Mouse (Mus musculus) limb, embryonic 12.5 days (tissue): ENCODE measurements at regions not wholly inside any gene's neighbourhood (a gene's known extent, or its start where the extent isn't known, plus 50 kb on each side); places are given as distances from the start of the nearest gene placed in this dataset.

Experiments
- ATAC-seq: fragments of 200-750 bp; cut with Nextera tagmentation; 2 replicates; pipeline ENCODE4 v1.8.0; 2017; ENCODE audit warnings: low read depth, moderate TSS enrichment; ENCODE audit not compliant: insufficient number of reproducible peaks, insufficient read depth, low FRiP score, low TSS enrichment
- H3K27ac ChIP-seq: fragments of 300-500 bp; sonication (generic); 2 replicates; pipeline ENCODE4 v1.5.1; 2016; ENCODE audit warnings: mild to moderate bottlenecking, moderate library complexity
- H3K27me3 ChIP-seq: fragments of 300-500 bp; sonication (generic); 2 replicates; pipeline ENCODE4 v1.6.1; 2016; ENCODE audit warnings: mild to moderate bottlenecking, moderate library complexity
- H3K36me3 ChIP-seq: fragments of 300-500 bp; sonication (generic); 2 replicates; pipeline ENCODE4 v1.6.1; 2016; ENCODE audit warnings: mild to moderate bottlenecking, moderate library complexity
- H3K4me1 ChIP-seq: fragments of 300-500 bp; sonication (generic); replicated peaks from 2 replicates; pipeline ENCODE4 v1.6.1; 2016
- H3K4me2 ChIP-seq: fragments of 300-500 bp; sonication (generic); 2 replicates; pipeline ENCODE4 v1.6.1; 2016; ENCODE audit warnings: mild to moderate bottlenecking, moderate library complexity
- H3K4me3 ChIP-seq: fragments of 300-500 bp; sonication (generic); replicated peaks from 2 replicates; pipeline ENCODE4 v1.5.1; 2016; ENCODE audit warnings: mild to moderate bottlenecking
- H3K9ac ChIP-seq: fragments of 300-500 bp; sonication (generic); replicated peaks from 2 replicates; pipeline ENCODE4 v1.6.1; 2016; ENCODE audit warnings: mild to moderate bottlenecking, moderate library complexity
- H3K9me3 ChIP-seq: fragments of 300-500 bp; sonication (generic); 2 replicates; pipeline ENCODE4 v1.6.1; 2016; ENCODE audit warnings: mild to moderate bottlenecking, moderate library complexity
- WGBS: fragments of 180-500 bp; shearing (Covaris S2); methylation state at CpG from one replicate; pipeline ENCODE4 v1.1.7; 2016; 5-methylcytosine and 5-hydroxymethylcytosine counted together

DNA sequence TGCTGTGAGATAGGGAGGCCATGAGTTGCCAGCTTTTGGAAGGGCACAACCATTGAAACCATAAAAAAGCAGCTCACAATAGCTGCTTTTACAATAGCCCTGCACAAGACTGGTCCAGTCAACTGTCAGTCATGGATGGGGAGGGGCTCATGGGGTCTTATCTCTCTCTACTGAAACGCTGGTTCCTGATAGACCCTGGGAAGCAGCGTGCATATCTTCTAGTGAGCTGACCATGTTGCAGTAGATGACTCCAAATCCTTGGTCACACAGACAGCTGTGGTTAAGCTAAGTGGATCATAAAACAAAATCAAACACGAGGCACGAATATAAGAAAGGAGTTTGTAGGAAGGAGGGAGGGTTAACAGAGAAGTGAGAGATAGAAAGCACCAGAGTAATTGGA, 105.0 kb downstream of the Aldh8a1 start:
- Histone ChIP-seq H3K4me1 (peaks cover 9% of the 10 kb centered on the region), H3K27me3 (no peaks in the 10 kb centered on the region), H3K9me3 (peaks cover 7% of the 10 kb centered on the region; the same call in 1 of the 2 replicates), H3K9ac (no peak overlapping the region), H3K27ac (no peak overlapping the region), H3K4me3 (no peak overlapping the region), H3K4me2 (no peak overlapping the region), H3K36me3 (no peaks in the 10 kb centered on the region)
- ATAC-seq = no peak
- 77% methylated on average over 4 of the region's 4 CpGs for WGBS

DNA sequence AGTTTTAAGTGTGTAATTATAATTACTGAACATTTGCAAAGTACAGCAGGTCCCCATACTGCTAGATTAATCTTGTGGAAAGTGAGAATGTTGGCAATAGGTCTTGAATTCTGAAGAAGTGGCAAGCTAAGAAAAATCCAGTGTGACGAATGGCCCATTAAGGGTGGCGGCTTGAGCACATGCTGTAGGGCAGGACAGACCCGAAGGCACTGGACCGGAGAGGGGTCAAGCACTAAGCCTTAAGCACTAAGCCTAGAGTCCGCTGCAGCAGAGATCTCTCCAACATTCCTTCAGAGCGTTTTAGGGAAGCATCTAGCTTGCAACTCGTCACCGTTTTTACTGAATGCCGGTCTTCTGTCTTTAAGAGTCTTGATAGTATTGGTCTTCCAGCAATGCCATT, 105.6 kb downstream of the Aldh8a1 start:
- H3K4me2 ChIP-seq = no peak overlapping the region
- no peaks in the 10 kb centered on the region for H3K27me3 ChIP-seq
- no peak overlapping the region for H3K27ac ChIP-seq
- no peak overlapping the region for H3K9ac ChIP-seq
- H3K4me3 ChIP-seq = no peak overlapping the region
- WGBS = 85% methylated on average over 9 of the region's 9 CpGs
- H3K4me1 ChIP-seq = peaks cover 9% of the 10 kb centered on the region
- no peak for ATAC-seq
- H3K9me3 ChIP-seq = peaks cover 7% of the 10 kb centered on the region; the same call in 1 of the 2 replicates
- H3K36me3 ChIP-seq = no peaks in the 10 kb centered on the region

DNA sequence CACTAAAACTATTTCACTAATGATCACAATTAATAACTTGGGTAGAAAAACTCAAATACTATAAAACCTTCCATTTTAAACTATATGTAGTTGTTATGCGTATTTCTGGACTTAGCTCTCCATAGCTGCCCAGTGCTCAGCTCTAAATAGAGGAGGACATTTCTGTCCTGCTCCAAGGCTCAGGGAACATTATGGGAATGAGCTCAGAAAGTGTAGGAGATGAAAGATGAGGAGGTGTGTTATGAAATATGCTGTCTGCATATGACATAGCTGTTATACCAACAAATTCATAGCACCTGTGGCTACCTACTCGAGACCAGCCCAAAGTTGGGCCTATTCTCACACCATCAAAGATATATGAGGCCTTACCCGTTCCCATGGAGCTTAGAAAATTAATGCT, 106.3 kb downstream of the Aldh8a1 start:
- H3K9me3 ChIP-seq = peaks cover 7% of the 10 kb centered on the region; the same call in 1 of the 2 replicates
- no peak overlapping the region for H3K4me2 ChIP-seq
- 85% methylated on average over 3 of the region's 3 CpGs for WGBS

DNA sequence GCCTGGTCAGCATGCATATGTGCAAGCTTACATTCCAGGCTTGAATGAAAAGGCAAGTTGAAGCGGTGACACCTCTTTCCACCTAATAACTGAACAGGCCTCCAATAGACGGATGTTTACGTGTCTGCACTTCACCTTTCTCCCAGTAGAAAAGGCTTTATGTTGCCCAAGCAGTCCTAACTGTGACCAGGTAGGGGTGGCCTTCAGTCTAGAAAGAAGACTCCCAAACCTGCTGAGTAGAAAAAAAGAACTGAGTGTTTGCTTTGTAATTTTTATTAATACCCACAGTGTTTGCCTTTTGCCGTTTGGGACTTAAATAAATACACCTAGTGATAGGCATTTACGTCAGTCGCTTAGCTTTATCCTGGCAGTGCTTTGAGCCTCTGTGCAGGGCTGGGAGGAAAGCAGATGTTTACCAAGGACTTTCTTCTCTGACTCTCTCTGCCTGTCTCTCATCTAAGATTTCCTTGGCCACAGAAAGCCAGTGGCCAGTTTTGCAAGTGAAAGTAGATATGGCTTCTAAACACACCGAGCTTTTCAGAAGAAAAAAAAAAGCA, 104.5 kb upstream of the 1700020N01Rik start:
- Histone ChIP-seq H3K36me3 (no peaks in the 10 kb centered on the region), H3K27me3 (no peaks in the 10 kb centered on the region), H3K4me1 (peaks cover 9% of the 10 kb centered on the region), H3K4me3 (no peak overlapping the region), H3K27ac (no peak overlapping the region), H3K4me2 (no peak overlapping the region), H3K9me3 (no peaks in the 10 kb centered on the region), H3K9ac (no peak overlapping the region; the same call in 1 of the 2 replicates)
- WGBS = 78% methylated on average over 7 of the region's 7 CpGs
- ATAC-seq = no peak

More for the DNA sequence above, 106.3 kb downstream of the Aldh8a1 start:
- Histone ChIP-seq H3K27me3 (no peaks in the 10 kb centered on the region), H3K4me3 (no peak overlapping the region), H3K27ac (no peak overlapping the region), H3K4me1 (peaks cover 9% of the 10 kb centered on the region), H3K36me3 (no peaks in the 10 kb centered on the region), H3K9ac (no peak overlapping the region)
- ATAC-seq = no peak

DNA sequence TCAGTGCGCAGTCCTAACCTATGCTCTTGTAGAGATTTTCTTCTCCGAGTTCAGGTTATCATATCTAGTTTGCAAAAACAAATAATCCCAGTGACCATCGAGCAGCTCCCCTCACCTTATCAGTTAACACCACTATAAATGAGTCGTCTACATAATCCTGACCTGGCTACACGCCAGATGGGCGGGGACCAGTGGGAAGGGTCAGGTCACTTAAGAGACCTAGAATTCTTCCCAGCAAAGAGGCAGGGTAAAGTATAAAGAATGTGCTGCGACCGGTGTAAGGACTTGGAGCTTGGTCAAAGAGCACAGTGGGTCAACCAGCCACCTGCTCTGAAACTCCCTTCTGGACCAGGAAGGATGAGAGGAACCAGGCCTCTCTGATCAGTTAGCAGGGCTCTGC, 102.0 kb upstream of the 1700020N01Rik start:
- no peak overlapping the region for H3K4me2 ChIP-seq
- WGBS = 72% methylated on average over 8 of the region's 8 CpGs

DNA sequence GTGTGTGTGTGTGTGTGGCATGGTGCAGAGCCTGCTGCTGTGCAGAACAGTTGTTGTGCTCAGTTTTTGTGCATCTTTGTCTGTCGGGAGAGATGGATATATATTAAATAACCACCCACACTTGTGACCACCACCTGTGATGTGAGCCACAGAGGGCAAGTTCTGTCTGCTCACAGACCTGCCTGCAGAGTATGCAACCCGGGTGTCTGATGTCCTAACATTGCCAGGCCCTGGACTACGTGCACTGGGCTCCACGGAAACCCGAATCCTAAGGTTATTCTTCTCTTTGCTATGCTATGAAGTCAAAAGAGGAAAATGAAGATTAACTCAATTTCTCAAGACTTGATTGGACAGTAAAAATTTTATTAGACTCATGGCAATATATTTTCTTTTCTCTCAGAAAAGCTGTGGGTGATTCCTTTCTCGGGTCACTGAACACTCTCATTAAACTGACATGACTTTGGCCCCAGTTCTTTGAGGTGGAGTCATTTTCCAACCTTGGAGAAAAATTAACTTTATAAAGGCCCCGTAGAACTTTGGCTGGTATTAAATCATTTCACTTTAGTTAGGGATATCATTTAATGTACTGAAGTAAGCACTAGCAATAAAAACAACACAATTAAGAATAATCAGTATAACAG, 100.6 kb upstream of the 1700020N01Rik start:
- Histone ChIP-seq H3K4me3 (no peak overlapping the region), H3K9me3 (no peaks in the 10 kb centered on the region), H3K27ac (no peak overlapping the region), H3K4me1 (no peaks in the 10 kb centered on the region), H3K36me3 (no peaks in the 10 kb centered on the region), H3K4me2 (no peak overlapping the region), H3K27me3 (no peaks in the 10 kb centered on the region), H3K9ac (no peak overlapping the region)
- no peak for ATAC-seq
- WGBS = 55% methylated on average over 7 of the region's 7 CpGs

More for the DNA sequence above, 102.0 kb upstream of the 1700020N01Rik start:
- ATAC-seq = no peak
- H3K9ac ChIP-seq = no peak overlapping the region
- H3K36me3 ChIP-seq = no peaks in the 10 kb centered on the region
- H3K27ac ChIP-seq = no peak overlapping the region
- H3K27me3 ChIP-seq = no peaks in the 10 kb centered on the region
- no peak overlapping the region for H3K4me3 ChIP-seq
- H3K9me3 ChIP-seq = no peaks in the 10 kb centered on the region
- peaks cover 4% of the 10 kb centered on the region for H3K4me1 ChIP-seq

DNA sequence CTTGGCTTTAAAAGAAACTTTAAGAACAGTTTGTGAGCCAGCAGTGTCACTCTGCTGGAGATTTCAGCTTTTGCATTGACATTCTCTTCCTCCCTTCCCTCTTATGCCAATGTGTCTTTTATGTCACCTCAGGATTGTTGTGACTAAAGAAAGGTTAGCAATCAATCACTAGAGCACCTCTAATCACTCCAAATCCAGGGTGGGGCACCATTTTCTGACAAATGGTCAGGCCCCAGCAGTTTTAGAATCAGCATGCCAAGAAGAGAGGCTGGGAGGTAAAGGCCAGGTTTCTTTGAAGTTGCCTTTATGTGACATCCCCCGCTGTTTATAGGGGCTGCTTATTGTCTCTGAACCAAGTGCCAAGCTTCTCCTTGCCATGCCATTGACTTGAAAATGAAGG, 98.4 kb upstream of the 1700020N01Rik start:
- Histone ChIP-seq H3K9me3 (no peaks in the 10 kb centered on the region), H3K4me1 (no peaks in the 10 kb centered on the region), H3K27me3 (no peaks in the 10 kb centered on the region), H3K4me3 (no peak overlapping the region), H3K9ac (no peak overlapping the region), H3K27ac (no peak overlapping the region), H3K4me2 (no peak overlapping the region), H3K36me3 (no peaks in the 10 kb centered on the region)
- WGBS = 10% methylated on average over 1 of the region's 1 CpGs
- ATAC-seq = no peak

DNA sequence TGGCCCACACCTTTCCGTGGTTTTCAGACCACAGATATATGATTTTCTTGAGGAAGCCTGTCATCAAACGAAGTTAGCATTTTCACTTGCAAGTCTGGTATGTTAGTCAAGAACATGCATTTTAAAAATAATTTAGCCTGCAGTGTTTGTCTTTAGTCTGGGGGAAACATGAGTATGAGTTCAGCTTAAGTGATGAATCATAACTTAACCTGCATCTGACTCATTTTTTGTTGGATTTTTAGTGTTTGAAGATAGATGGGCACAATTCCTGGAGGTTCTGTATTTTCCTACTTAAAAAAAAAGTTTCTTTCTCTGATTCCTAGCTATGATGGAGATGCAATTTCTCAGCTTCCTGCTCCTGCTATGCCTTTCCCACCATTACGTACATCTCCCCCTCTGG, 95.8 kb upstream of the 1700020N01Rik start:
- no peaks in the 10 kb centered on the region for H3K27me3 ChIP-seq

DNA sequence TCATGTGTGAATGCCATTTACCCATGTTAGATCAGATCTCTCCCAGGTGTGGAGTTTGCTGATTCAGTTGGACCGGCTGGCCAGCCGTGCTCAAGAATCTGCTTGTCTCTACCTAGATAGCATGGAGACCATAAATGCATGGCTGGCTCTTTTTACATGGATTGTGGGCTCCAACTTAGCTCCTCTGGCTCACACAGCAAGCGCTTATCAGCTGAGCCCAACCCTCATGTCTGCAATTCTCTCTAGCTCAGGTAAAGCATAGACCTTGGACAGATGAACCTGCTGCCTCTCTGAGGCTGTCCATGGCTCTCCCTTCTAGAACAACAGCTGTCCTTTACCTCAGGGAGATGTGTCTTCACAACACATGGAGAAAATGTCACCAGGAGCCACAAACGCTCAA, 94.8 kb upstream of the 1700020N01Rik start:
- Histone ChIP-seq H3K4me2 (no peak overlapping the region), H3K4me3 (no peak overlapping the region), H3K36me3 (no peaks in the 10 kb centered on the region), H3K27me3 (no peaks in the 10 kb centered on the region), H3K4me1 (no peaks in the 10 kb centered on the region), H3K9me3 (no peaks in the 10 kb centered on the region), H3K9ac (no peak overlapping the region), H3K27ac (no peak overlapping the region)
- no peak for ATAC-seq
- WGBS = 95% methylated on average over 4 of the region's 4 CpGs

More for the DNA sequence above, 95.8 kb upstream of the 1700020N01Rik start:
- H3K4me2 ChIP-seq = no peak overlapping the region
- H3K27ac ChIP-seq = no peak overlapping the region
- H3K36me3 ChIP-seq = no peaks in the 10 kb centered on the region
- H3K4me3 ChIP-seq = no peak overlapping the region
- no peak overlapping the region for H3K9ac ChIP-seq
- no peaks in the 10 kb centered on the region for H3K4me1 ChIP-seq
- WGBS = 88% methylated on average over 3 of the region's 3 CpGs
- ATAC-seq = no peak
- no peaks in the 10 kb centered on the region for H3K9me3 ChIP-seq

DNA sequence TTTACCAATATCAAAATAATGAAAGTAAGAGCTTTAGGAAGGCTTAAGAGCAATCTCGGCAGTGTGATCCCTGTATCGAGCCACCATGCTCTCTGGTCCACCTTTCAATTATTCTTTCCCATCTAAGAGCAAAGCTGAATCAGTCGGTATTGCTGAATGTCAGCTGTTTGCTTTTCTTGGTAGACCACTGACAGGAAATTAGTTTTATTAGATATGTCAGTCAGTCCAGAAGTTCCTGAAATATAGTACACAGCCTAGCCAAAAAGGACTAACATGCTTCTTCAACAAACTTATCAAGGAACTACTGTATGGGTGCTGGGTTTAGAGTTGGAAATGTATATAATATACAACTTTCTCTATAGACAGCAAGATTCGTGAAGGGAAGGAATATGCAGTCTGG, 91.3 kb upstream of the 1700020N01Rik start:
- Histone ChIP-seq H3K27me3 (no peaks in the 10 kb centered on the region), H3K4me3 (no peak overlapping the region), H3K36me3 (no peaks in the 10 kb centered on the region), H3K4me2 (no peak overlapping the region), H3K9ac (no peak overlapping the region), H3K9me3 (no peaks in the 10 kb centered on the region), H3K27ac (no peak overlapping the region), H3K4me1 (0 out of 2 replicates have a peak, but pooled peaks cover 3% of the 10 kb centered on the region)
- no peak for ATAC-seq
- WGBS = 92% methylated on average over 4 of the region's 4 CpGs

DNA sequence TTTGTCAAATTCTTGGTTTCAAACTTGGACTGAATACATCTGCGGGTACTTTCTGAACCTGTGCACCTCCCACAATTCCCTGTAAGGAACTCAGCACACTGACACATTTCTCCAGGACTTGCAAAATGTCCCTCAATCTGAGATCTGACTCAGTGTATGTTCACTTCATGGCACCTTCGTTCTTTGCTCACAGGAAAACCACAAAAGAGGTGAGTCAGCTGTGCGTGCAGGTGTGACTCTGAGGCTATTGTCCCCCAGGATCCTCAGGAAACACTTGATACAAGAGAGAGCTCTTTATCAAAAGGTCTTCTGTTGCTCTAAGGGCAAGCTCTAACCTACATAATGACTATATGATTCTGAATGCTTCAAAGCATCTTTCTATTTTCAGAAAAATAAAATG, 88.5 kb upstream of the 1700020N01Rik start:
- Histone ChIP-seq H3K36me3 (no peaks in the 10 kb centered on the region), H3K27ac (no peak overlapping the region), H3K4me1 (0 out of 2 replicates have a peak, but pooled peaks cover 3% of the 10 kb centered on the region), H3K9me3 (0 out of 2 replicates have a peak, but pooled peaks cover 6% of the 10 kb centered on the region), H3K27me3 (no peaks in the 10 kb centered on the region), H3K9ac (no peak overlapping the region), H3K4me2 (no peak overlapping the region), H3K4me3 (no peak overlapping the region)
- 90% methylated on average over 3 of the region's 3 CpGs for WGBS
- ATAC-seq = no peak

DNA sequence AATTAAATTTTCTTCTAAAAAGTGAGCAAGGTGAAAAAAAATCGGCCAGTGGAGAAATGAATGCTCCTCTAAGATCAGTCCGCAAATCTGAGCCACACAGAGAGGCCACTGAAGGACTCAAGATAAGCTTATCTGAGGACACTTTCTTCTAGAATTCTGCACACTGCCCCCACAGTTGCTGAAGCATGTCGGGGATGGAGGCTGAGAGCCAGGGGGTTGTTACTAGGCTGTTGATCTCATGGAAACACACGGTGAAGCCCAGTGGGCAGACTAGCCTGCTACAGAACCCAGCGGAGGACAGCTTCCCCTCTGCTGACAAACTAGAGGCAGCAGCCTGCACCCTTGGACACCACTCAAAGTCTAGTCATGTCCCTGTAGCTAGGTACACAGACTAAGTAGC, 81.6 kb upstream of the 1700020N01Rik start:
- ATAC-seq = no peak
- 63% methylated on average over 5 of the region's 5 CpGs for WGBS
- Histone ChIP-seq H3K4me3 (no peak overlapping the region), H3K4me2 (no peak overlapping the region), H3K9me3 (0 out of 2 replicates have a peak, but pooled peaks cover 6% of the 10 kb centered on the region), H3K27ac (no peak overlapping the region), H3K36me3 (no peaks in the 10 kb centered on the region), H3K4me1 (no peaks in the 10 kb centered on the region), H3K9ac (no peak overlapping the region), H3K27me3 (no peaks in the 10 kb centered on the region)
